Mouse (Mus musculus): ENCODE results near the gene Psmb7.

The Psmb7 gene

DNA sequence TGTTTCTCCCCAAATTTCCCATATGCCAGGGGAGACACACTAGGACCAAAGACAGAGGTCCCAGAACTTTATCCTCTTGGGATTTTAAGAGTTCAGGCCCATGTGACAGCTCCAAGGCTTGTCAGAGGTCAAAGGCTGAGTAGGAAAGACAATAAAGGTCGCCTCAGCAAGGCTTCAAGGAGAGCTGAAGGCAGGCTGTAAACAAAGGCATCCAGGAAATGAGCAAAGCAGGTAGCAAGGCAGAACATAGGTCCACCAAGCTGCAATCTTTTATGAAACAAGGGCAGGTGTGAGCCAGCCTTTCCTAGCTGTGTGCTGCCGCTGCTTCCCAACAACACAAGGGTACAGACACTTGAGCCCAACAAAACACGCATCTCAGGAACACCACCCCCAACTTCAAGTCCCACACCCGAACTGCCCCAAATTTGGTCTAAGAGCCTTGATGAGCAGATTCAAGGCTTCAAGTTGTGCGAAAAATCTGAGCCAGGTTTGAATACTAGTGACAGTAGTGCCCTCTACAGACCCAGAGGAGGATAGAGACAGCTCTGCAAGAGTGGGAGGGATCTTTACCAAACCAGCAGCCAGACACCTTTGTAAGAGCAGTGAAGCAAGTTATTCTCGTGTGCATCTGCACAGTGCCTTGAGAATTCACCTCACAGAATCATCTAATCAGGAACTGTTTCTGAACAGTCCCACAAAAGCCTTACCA, 52.0 kb downstream of the Psmb7 start:
- peak; percentile 25 for DNase-seq (ENCODE audit: low read depth)

DNA sequence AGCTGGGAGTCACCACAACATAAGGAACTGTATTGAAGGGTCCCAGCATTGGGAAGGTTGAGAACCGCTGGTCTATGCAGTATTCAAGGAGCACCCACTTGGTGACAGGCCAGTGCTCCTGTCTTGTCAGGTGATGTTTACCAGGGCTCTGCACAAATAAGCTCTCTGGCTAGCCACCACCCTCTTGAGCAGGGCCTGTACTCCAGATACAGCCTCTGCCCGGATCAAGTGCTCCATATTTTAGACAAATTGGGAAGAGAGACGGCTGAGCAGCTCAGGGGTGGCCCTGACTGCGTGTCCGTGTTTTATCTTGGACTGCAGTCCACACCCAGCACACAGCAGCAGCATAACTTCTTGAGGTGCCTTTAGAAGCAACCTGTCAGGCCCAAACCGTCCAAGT, 57.2 kb downstream of the Psmb7 start:
- DNase-seq (ENCODE audit: low read depth) = no peak

DNA sequence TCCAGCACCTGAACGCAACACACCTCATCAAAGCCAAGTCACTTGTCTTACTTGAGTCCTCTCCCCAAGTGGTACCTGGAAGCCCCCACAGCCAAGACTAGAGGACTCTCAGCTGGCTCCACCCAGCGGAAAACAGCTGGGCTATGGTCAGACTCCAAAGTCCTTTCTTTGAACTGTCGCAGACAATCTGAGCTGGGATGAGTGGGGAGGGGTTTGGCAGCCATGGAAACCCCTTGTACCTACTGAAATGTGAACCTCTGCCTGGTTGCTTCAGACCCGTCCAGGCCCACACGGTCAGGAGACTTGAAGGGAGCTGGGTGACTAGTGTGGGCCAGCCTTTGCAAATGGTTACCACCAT, 58.5 kb downstream of the Psmb7 start:
- DNase-seq (ENCODE audit: low read depth) = no peak

DNA sequence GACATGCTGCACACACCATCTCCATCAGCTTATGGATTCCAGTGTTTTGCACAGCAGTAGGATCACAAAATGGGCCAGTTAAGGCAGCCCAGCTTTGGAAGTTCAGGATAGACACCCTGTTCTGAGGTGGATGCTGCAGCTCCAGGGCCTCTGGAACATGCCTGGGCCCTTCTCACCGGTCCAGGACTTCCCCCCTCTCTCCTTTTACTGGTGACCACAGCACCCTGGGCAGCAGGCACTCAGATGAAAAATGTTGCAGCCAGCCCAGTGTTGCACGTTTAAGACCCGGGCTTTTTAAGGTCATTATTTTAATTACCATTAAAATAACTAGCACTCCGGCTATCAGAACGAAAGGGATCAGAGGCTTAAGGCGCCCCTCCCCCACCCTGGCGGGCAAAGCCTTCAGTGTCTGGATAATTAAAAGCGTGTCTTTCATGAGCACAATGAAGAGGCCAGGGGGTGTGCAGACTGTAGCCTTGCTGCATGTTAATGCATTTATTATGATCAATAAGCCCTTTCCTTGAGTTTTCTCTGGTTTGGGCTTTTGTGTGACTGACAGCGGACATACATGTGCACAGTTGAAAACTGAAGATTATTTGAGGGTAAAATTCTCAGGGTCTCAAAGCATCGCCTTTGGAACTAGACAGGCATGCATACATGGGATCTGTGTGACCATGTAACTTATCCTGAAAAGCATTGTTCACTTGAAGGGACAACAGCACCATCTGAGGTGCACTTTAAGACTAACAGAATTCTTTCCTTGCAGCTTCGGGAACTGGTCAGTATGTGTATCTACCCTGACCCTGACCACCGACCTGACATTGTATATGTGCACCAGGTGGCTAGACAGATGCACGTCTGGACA, 59.1 kb downstream of the Psmb7 start:
- DNase-seq (ENCODE audit: low read depth) = no peak

DNA sequence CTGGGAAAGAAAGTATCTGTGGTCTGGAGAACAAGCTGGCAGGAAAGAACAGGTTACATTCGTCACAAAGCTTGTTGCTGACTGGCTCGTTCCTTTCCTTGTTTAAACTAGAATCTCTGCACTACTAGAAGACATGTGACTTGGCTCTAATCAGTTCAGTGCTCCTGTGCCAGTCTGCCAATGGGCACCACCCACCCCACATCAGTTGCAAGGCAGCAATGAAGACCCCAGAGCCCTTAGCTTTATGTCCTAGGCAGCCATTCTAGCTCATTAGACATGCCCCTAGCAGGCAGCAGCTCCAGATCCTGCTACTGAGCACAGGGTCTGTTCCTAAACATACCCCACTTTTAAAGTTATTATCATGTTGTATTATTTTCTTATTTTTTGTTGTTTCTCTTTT, 59.9 kb downstream of the Psmb7 start:
- no peak for DNase-seq (ENCODE audit: low read depth)

DNA sequence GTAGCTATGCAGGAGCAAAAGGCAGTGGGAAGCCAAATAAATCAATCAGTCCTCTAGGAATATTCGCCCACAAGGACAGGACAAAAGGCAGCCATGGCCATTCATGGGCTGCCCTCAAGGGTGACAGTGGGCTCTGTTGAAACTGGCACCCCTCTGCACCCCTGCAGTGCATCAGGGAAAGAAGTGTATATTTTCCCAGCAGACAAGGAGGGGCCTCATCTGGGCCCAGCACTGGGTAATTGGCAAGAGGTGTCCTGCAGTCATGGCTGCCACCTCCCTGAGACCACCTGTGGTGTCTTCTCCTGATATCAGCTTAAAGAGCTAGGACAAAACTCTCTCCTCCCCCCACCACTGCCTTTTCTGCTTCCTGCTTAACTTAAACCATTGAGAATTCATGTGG, 64.4 kb downstream of the Psmb7 start:
- DNase-seq (ENCODE audit: low read depth) = no peak

DNA sequence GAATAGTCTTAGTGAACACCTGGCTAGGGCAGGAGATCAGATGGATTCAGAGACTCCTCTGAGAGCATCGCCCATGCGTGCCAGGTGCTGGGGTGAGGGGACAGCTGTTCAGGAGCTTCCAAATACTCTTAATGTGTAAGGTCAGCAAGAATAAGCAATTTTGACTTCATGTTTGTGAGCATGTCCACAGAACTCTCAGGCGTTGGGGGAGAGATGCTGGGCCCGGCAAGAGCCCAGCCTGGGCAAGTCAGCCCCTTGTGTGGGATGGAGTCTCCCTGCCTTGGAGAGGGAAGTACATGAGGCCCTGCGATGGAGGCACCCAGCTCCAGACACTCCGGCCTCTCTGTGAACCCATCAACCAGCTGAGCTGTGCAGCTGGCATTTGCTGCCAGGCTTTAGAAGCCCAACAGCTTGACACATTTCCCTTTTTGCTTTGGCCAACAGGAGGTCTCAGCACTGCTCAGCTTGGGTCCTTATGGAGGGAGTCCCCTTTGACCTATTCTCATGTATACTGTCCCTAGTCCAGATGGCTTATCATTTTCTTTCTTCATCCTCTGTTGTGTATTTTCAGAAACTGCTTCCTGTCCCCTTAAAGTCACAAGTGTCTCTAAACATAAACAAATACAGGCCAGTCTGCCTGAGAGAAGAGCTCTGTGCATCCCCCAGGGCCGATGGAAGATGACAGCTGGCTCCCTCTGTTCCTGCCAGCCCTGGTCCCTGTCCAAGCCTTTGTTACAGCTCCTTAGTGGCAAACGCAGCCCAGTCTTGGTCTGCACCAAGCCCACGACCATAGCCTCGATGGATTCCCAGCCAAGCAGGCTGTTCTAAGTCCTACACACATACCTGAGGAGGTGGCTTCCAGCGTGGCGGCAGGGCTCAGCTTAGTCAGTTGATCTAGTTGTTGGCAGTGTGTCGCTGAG, 65.0 kb downstream of the Psmb7 start:
- no peak for DNase-seq (ENCODE audit: low read depth)

DNA sequence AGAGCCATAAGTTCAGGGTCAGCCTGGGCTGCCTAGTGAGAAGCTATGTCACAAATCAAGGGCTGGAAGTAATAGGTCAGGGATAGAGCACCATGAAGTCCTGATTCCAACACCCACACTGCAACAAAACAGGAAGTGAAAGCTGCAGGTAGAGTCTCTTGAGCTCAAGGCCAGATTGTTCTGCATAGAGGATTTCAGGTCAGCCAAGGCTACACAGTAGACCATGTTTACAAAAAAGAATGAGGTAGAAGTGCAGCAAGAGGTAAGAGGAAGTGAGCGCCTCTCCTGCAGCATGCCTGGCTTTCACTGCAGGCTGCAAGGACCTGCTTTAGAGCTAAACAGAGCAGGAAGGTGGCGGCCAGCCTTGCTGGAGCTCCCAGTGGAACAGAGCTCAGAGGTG, 69.2 kb downstream of the Psmb7 start:
- DNase-seq (ENCODE audit: low read depth) = no peak

DNA sequence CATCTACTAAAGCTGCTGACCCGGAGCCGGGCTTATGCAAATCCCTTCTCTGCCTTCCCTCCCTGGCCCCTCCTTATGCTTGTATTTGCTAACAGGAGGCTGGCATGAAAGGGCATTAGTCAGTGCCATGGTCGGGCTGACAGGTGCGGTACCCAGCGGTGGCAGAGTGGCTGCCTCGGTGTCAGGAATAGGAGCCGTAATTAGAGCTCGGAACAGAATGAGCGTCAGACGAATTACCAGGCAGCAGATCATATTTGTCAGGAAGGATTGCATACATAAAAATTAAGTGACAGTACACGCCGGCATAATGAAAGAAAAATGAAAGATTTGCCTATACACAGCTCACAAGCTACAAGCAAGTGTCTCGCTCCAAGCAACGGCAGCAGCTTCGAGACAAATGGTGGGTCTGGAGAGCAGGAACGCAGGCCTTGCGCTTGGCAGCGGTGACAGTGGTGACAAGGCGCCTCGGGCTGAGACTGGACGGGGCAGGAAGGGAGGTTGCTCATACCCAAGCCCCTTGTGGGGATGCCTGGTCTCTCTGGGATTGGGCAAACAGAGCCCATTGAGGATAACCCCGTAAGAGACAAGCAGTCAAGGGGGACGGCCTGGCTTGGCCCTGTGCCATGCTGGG, 71.8 kb downstream of the Psmb7 start:
- DNase-seq (ENCODE audit: low read depth) = no peak

DNA sequence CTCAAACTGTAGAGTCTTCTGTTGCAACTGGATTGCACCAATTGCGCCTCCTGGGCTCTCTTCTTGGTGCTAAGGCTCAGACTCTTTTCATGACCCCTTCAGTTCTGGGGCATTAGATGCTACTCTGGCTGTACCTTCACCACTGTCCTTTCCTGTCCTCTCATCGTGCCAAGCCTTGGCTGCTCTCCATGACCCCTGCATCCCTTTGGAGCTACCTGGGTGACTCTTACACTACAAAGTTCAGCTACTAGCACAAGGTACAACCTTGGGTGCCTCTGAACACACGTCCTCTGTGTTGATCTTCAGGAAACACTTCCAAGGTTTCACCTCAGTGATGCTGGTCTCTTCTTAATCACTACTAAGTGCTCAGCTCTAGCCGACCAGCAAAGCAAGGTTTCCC, 81.3 kb downstream of the Psmb7 start:
- DNase-seq (ENCODE audit: low read depth) = no peak

DNA sequence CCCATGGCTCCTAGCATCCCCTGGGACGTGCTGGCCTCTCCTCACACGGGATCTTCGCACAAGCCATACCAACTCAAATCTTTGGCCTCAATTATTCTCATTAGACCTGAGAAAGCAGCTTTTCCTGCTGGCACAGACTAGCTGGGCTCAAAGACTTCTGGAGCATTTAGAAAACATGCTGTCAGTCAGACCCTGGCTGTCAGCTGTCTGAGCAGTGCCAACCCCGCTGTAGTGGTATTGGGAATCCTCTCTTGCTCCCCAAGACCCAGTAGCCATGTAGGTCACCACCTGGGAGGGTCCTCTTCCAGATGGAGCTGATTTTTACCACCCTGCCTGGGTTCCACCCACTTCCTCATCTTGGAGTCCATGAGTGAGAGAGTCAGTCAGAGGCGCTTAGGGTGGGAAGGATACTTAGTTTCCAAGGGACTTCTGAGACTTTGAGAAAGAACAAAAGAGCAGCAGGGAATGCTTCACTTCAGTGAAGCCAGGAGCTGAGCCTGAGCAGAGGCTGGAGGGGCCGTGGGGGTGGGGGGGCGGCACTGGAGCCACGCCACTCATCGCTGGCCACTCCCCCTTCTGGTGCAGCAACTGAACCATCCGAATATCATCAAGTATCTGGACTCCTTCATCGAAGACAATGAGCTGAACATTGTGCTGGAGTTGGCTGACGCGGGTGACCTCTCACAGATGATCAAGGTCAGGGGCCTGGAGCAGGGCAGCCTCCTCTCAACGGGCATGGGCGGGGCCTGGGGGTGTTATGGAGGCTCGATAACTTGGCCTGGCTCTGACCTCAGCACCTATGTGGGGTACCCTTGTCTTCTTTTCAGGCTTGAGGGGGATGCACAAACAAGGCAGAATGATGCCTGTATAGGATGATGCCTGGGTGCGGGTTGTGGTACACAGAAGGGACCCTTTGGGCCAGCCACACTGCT, 83.3 kb downstream of the Psmb7 start:
- DNase-seq (ENCODE audit: low read depth) = no peak

DNA sequence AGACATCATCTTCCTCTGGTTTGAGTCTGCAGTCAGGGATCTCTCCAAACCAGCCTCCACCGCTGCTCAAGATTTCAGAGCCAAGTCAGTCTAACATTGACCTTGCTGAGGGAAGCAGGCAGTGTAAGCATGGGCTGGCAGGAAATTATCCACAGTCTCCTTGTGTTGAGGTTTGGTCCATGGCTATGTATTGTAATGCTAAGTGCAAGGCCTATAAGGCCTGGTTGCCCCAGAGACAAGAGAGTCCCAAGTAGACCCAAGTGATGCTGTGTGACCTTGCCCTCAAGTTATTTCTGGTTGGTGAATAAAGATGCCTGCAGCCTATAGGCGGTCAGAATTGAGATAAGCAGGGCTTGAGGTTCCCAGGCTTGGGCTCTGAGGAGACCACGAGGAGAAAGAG, 87.2 kb downstream of the Psmb7 start:
- no peak for DNase-seq (ENCODE audit: low read depth)

DNA sequence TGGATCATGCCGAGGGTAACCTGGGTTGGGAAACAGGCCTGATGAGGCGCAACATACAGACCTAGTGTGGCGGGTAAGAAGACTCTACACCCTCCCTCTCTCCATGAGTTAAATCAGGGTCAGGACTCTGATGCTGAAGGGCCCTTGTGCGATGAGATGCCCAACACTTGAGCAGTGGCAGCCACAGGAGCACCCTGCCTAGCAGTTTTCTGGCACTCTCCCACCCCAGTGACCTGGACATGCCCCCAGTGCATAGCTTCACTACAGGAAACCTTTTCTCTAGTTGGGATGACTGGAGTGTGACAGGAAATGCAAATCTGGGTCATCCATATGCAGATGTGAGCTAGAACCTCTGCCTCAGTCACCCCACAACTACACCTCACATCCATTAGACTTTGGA, 88.2 kb downstream of the Psmb7 start:
- DNase-seq (ENCODE audit: low read depth) = no peak

DNA sequence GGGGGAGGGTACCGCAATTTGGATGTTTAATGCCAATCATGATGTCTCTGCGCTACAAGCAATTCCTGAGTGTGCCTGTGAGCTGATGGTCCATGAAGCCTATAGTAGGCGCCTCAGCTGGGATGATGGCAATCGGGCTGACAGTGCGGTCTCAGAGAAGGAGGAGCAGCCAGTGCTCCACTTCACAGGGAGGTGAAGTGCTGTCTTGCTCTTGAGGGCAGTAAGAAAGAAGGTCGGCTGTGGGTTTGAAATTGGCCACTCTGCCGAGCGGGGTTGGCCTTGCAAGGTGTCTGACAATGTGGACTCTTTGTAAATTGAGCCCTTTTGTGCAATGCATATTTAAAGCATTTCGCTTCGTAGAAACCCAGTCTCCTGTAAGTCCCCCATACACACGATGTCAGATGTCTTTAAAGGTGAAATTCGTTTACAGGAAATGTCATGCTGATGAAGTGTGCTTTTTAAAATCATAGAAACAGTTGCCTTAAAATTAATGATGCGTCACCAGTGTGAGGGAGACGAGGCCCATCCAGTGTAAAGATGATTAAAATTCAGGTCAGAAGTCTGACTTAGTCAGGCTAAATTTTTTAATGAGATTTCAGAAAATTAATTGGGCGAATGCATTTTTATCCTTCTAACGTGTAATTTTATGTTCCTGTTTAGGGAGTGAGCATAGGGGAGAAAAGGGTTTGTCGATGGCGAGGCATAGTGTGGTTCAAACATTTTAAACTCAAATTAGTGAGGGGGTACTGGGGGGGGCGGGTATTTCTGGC, 89.5 kb downstream of the Psmb7 start:
- DNase-seq (ENCODE audit: low read depth) = no peak

DNA sequence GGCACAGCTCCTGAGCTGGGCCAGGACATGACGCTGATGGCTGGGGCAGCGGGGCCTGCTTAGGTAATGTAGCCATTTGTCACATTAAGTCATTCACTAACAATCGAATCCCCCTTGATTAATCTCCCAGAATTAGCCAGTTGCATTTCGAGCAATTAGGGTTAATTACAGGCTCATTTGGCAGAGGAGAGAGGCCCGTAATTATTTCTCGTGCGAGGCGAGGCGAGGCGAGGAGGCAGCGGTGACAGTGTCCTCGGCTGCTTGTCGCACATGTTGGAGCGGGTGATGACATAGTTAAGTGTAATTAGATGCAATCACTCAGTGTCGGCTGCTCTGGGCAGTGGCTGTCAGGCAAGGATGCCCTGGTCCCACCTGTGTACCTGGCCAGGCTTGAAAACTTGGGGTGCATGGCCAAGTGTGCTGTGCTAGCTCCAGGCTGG, 91.9 kb downstream of the Psmb7 start:
- no peak for DNase-seq (ENCODE audit: low read depth)

DNA sequence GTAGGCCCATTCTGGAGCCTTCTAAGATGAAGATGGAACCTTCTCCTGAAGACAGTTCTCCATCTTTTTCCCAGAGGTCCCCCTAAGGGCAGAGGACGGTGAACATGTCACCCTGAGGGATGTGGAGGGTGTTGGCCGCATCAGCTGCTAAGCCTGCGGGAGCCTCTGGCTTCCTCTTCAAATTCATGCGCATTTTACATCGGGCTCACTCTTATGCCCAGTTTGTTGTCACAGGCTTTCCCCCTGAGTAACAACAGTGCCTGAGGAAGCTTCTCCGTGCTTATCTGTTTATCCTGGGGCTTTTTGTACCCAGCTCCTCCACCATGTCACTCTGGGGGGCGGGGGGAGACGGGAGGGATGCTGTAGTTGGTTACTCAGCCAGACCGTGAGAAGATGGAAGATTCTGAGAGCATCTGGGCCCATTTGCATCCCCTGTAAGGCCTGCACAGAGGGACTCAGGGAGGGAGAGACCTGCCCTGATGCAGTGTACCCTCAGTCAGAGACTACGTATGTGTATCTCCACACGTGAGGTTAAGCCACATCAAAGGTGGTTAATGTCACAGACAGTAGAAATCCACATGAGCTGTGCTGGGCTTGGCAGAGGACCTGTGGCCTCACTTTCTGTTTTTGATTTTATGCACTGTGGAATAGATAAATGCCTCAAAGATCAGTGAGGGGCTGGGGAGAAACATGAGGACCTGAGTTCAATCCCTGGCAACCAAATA, 95.9 kb downstream of the Psmb7 start:
- no peak for DNase-seq (ENCODE audit: low read depth)

DNA sequence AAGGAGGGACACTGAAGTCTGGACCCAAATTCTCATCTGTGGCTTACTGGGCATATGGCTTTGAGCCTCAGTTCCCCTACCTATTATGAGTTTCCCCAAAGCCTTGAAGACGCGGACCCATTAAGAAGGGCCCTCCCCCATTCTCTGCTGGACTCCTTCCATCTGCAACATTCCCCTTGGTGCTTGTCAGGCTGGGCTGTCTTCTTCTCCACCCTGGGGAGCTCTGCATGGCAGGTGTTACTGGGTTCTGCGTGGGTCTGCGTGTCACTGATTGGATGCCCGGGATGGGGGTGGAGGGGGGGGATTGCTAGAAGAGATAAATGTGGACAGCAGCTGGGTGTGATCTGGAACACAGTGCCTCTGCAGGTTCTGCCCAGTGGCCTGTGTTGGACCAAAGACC, 97.1 kb downstream of the Psmb7 start:
- no peak for DNase-seq (ENCODE audit: low read depth)

DNA sequence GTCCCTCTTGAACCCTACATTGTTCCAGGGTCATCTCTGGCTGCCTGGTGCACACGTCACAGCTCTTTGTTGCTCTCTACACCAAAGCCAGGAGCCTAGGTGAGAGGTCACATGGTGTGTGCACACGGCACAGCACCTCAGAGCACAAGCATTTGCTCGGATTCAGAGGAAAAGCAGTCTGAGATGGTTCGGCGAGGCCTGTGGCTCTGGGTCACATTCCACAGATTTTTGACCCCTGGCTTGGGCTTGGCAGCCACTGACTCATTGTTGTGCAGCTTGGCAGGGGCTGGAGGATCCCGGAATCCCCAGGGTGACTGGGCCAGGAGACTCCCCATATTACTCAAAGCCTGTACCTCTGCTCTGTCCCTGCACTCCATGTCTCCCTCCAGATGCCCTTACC, 97.7 kb downstream of the Psmb7 start:
- DNase-seq (ENCODE audit: low read depth) = no peak

DNA sequence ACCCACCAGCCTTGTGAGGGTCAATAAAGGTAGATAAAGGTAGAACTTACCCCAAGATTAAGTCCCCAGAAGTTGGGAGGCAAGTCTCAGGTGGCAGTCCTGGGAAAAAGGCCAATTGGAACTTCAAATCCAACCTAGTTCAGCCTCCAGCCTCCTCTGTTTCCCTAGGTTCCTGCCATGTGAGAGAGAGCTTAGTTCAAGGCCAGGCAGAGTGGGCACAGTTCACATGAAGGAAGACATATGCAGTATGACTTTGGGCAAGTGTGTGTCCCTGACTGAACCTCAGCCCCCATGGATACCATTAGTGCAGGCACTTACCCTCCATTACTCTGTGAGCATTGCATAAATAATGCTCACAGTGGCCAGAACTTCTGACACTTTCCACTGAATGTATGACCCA, 98.2 kb downstream of the Psmb7 start:
- DNase-seq (ENCODE audit: low read depth) = no peak

DNA sequence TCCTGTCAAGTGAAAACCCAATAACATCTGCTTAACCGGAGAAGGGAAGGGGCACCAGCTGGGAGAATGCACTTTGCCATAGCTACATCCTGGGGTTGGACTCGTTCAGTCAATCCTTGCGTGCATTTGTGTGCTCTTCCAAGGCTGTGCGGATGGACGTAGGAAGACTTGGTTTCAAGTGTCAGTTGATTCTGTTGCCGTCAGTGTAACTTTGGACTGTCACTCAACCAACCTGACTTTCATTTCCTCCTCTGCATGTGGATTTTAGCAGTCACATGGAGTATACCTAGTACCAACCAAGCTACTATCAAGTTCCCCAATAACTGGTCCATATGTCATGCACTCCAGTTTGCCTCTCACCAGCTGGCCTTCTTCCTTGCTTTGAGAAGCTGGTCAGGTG, 98.9 kb downstream of the Psmb7 start:
- DNase-seq (ENCODE audit: low read depth) = no peak

All from c-Kit-positive CD71-positive TER-119-negative erythroid progenitor cells, embryonic 14.5 days (primary cell).